Mouse (Mus musculus) gastrocnemius, postnatal 14 days (tissue): ENCODE results near the gene Dyrk3. TPM values are rescaled to one million over a fixed set of nuclear protein-coding genes. Genes with fewer than 3 reads are reported as not detected.

ENCODE experiments used
- DNase-seq: peaks from one replicate; pipeline ENCODE4 v3.0.0; 2021; ENCODE audit warnings: mixed read lengths
- intact Hi-C: fragments of 180-260 bp; cut with DNase I; formaldehyde crosslinking; loops from one replicate; pipeline ENCODE4 v1.15.1; 2025; ENCODE audit warnings: low total_unique reads
- total RNA-seq, 2 experiments: library from RNA; stranded (reverse); gene quantifications; 2 replicates each; pipeline ENCODE4 v1.2.3; 2021

The Dyrk3 gene
- total RNA-seq, 2 experiments from 2014 or later = 0.07 to 0.14 TPM

GRCm38 (mm10) chr1:131089525-131090127 is 48.5 kb downstream of the Dyrk3 start:
- peak; percentile 29 for DNase-seq
- intact Hi-C loops = no loop called here

- no peak for DNase-seq
- intact Hi-C loops = no loop called here
Observed at GRCm38 (mm10) chr1:131088547-131088946, 49.6 kb downstream of the Dyrk3 start.

- intact Hi-C loops = no loop called here
- DNase-seq = no peak
Observed at GRCm38 (mm10) chr1:131086907-131087306, 51.2 kb downstream of the Dyrk3 start.

GRCm38 (mm10) chr1:131085957-131086739 is 52.0 kb downstream of the Dyrk3 start:
- DNase-seq = no peak
- intact Hi-C loops = no loop called here

- intact Hi-C loops = no loop called here
- no peak for DNase-seq
Observed at GRCm38 (mm10) chr1:131085272-131085671, 52.9 kb downstream of the Dyrk3 start.

- DNase-seq = no peak
- intact Hi-C loops = no loop called here
Observed at GRCm38 (mm10) chr1:131084289-131084688, 53.9 kb downstream of the Dyrk3 start.

GRCm38 (mm10) chr1:131083609-131084008 is 54.5 kb downstream of the Dyrk3 start:
- intact Hi-C loops = no loop called here
- DNase-seq = no peak

- intact Hi-C loops = no loop called here
- DNase-seq = no peak
Observed at GRCm38 (mm10) chr1:131083122-131083521, 55.0 kb downstream of the Dyrk3 start.

- intact Hi-C loops = no loop called here
- DNase-seq = no peak
Observed at GRCm38 (mm10) chr1:131080686-131081085, 57.5 kb downstream of the Dyrk3 start.

- no peak for DNase-seq
- intact Hi-C loops = no loop called here
Observed at GRCm38 (mm10) chr1:131079762-131080161, 58.4 kb downstream of the Dyrk3 start.

- peak; percentile 65 for DNase-seq
- intact Hi-C loops = no loop called here
Observed at GRCm38 (mm10) chr1:131078761-131079330, 59.3 kb downstream of the Dyrk3 start.

Other genes starting within 250 kb of the Dyrk3 start
- not detected for gene Il20, start 226.9 kb downstream of the Dyrk3 start, total RNA-seq
- not detected for gene Il19, start 198.2 kb downstream of the Dyrk3 start, total RNA-seq
- gene Il10, start 118.5 kb downstream of the Dyrk3 start, total RNA-seq = not detected
- 100 to 1,000 TPM; 151 to 154 TPM for gene Mapkapk2, start 40.5 kb downstream of the Dyrk3 start, total RNA-seq
- 10 to 100 TPM; 23.1 to 26.1 TPM for gene Eif2d, start 14.8 kb upstream of the Dyrk3 start, total RNA-seq
- 1 to 10 TPM; 1.8 TPM for gene Rassf5, start 106.9 kb upstream of the Dyrk3 start, total RNA-seq
- gene Ikbke, start 141.3 kb upstream of the Dyrk3 start, total RNA-seq = 1 to 10 TPM; 1.8 to 2.1 TPM